Mouse (Mus musculus): ENCODE results near the gene Mrpl3.
"Not testable (repeated sequence)": the region's sequence is repeated elsewhere in the genome, so short reads cannot be mapped to it uniquely, and the experiment has no call there.

GRCm38 (mm10) chr9:105125206-105125605 is 72.2 kb downstream of the Mrpl3 start:
- TF ChIP-seq CTCF, EP300 (IDR thresholded peaks at IDR 0.05): not testable (repeated sequence)
